Mouse (Mus musculus): ENCODE results near the gene Zfp968.
"Not testable (repeated sequence)": the region's sequence is repeated elsewhere in the genome, so short reads cannot be mapped to it uniquely, and the experiment has no call there.

Zfp968 gene

GRCm38 (mm10) chr2:175372136-175372535, at the start of gene Zfp968:
Zfp968 (plus strand) TSS chr2:175372436.
- DNase-seq (ENCODE audit: extremely low spot score, low read depth, low spot score), result not testable (repeated sequence)

GRCm38 (mm10) chr2:175338097-175338496, 34.1 kb upstream of the Zfp968 start, which contains the start of gene Gm4631:
Gm4631 (minus strand) TSS chr2:175338197.
- DNase-seq (ENCODE audit: extremely low spot score, low read depth, low spot score), result not testable (repeated sequence)
